Mouse (Mus musculus) hindbrain, embryonic 14.5 days (tissue): ENCODE results near the gene Gria2. TPM values are rescaled to one million over a fixed set of nuclear protein-coding genes. Genes with fewer than 3 reads are reported as not detected.

ENCODE experiments used
- ATAC-seq: fragments of 200-750 bp; cut with Nextera tagmentation; 2 replicates; pipeline ENCODE4 v1.8.0; 2017; ENCODE audit warnings: moderate number of reproducible peaks, mild to moderate bottlenecking, moderate TSS enrichment, moderate library complexity; ENCODE audit not compliant: low FRiP score
- DNase-seq: peaks from one replicate; pipeline ENCODE4 v3.0.0-alpha.2; 2015; ENCODE audit warnings: low spot score
- H3K27ac ChIP-seq: fragments of 300-500 bp; sonication (generic); 2 replicates; pipeline ENCODE4 v1.5.1; 2014; ENCODE audit warnings: mild to moderate bottlenecking, moderate library complexity
- H3K27me3 ChIP-seq: fragments of 300-500 bp; sonication (generic); 2 replicates; pipeline ENCODE4 v1.6.1; 2014; ENCODE audit warnings: mild to moderate bottlenecking, low read length, mixed read lengths; ENCODE audit not compliant: control insufficient read depth, insufficient read depth
- H3K36me3 ChIP-seq: fragments of 300-500 bp; sonication (generic); replicated peaks from 2 replicates; pipeline ENCODE4 v1.6.1; 2014; ENCODE audit not compliant: control insufficient read depth, insufficient read depth
- H3K4me1 ChIP-seq: fragments of 300-500 bp; sonication (generic); replicated peaks from 2 replicates; pipeline ENCODE4 v1.6.1; 2014; ENCODE audit warnings: antibody characterized with exemption, low read length, mixed read lengths; ENCODE audit not compliant: control insufficient read depth, insufficient read depth
- H3K4me2 ChIP-seq: fragments of 300-500 bp; sonication (generic); replicated peaks from 2 replicates; pipeline ENCODE4 v1.6.1; 2014; ENCODE audit warnings: mild to moderate bottlenecking, moderate library complexity
- H3K4me3 ChIP-seq: fragments of 300-500 bp; sonication (generic); replicated peaks from 2 replicates; pipeline ENCODE4 v1.5.1; 2014; ENCODE audit warnings: mild to moderate bottlenecking, low read length
- H3K9ac ChIP-seq: fragments of 300-500 bp; sonication (generic); 2 replicates; pipeline ENCODE4 v1.6.1; 2014
- H3K9me3 ChIP-seq: fragments of 300-500 bp; sonication (generic); 2 replicates; pipeline ENCODE4 v1.6.1; 2016; ENCODE audit warnings: low read length; ENCODE audit not compliant: control insufficient read depth
- WGBS: fragments of 180-500 bp; shearing (Covaris S2); extraction: QIAGEN DNeasy Blood & Tissue Kit; methylation state at CpG from one replicate; pipeline ENCODE4 v1.1.7; 2014; 5-methylcytosine and 5-hydroxymethylcytosine counted together
- polyA plus RNA-seq: library from polyadenylated mRNA; unstranded; fragments of >200 nt; fragmentation: Nextera tagmentation; extraction: Ambion mirVana; gene quantifications from 2 replicates; pipeline ENCODE4 v1.2.1, GENCODE M21; 2014

Gria2 gene
- polyA plus RNA-seq, 1 experiment from 2014 or later: 165 TPM

- no peaks in the 10 kb centered on the region for H3K36me3 ChIP-seq
- H3K9ac ChIP-seq: no peak overlapping the region
- no peaks in the 10 kb centered on the region for H3K9me3 ChIP-seq
- ATAC-seq (no peak), DNase-seq (no peak)
- no peaks in the 10 kb centered on the region for H3K4me1 ChIP-seq
- no peak overlapping the region for H3K27ac ChIP-seq
- H3K27me3 ChIP-seq: no peaks in the 10 kb centered on the region
- no peak overlapping the region for H3K4me3 ChIP-seq
- no peak overlapping the region for H3K4me2 ChIP-seq
Observed at GRCm38 (mm10) chr3:80781144-80781530, 21.5 kb downstream of the Gria2 start.

- WGBS: 89% methylated on average over 4 of the region's 4 CpGs
- DNase-seq (no peak), ATAC-seq (no peak)
- no peak overlapping the region for H3K4me3 ChIP-seq
- no peaks in the 10 kb centered on the region for H3K27me3 ChIP-seq
- H3K36me3 ChIP-seq: no peaks in the 10 kb centered on the region
- no peak overlapping the region for H3K9ac ChIP-seq
- no peak overlapping the region for H3K4me2 ChIP-seq
- no peak overlapping the region for H3K27ac ChIP-seq
- H3K4me1 ChIP-seq: no peaks in the 10 kb centered on the region
- H3K9me3 ChIP-seq: no peaks in the 10 kb centered on the region
Observed at GRCm38 (mm10) chr3:80780383-80781143, 22.1 kb downstream of the Gria2 start.

GRCm38 (mm10) chr3:80776628-80777027 is 26.0 kb downstream of the Gria2 start:
- no peaks in the 10 kb centered on the region for H3K4me1 ChIP-seq
- no peaks in the 10 kb centered on the region for H3K9me3 ChIP-seq
- no peaks in the 10 kb centered on the region for H3K36me3 ChIP-seq
- H3K9ac ChIP-seq: no peak overlapping the region
- H3K4me2 ChIP-seq: no peak overlapping the region
- no peak overlapping the region for H3K4me3 ChIP-seq
- ATAC-seq (no peak), DNase-seq (no peak)
- 79% methylated on average over 2 of the region's 2 CpGs for WGBS
- H3K27me3 ChIP-seq: no peaks in the 10 kb centered on the region
- H3K27ac ChIP-seq: no peak overlapping the region

GRCm38 (mm10) chr3:80775971-80776370 is 26.7 kb downstream of the Gria2 start:
- ATAC-seq (no peak), DNase-seq (no peak)
- 91% methylated on average over 4 of the region's 4 CpGs for WGBS

GRCm38 (mm10) chr3:80774005-80774764 is 28.4 kb downstream of the Gria2 start:
- H3K27ac ChIP-seq: no peak overlapping the region
- H3K9ac ChIP-seq: no peak overlapping the region
- no peaks in the 10 kb centered on the region for H3K36me3 ChIP-seq
- 65% methylated on average over 4 of the region's 4 CpGs for WGBS
- no peak overlapping the region for H3K4me3 ChIP-seq
- no peak for ATAC-seq
- H3K9me3 ChIP-seq: no peaks in the 10 kb centered on the region
- H3K4me2 ChIP-seq: no peak overlapping the region
- DNase-seq: no peak
- H3K27me3 ChIP-seq: no peaks in the 10 kb centered on the region
- no peaks in the 10 kb centered on the region for H3K4me1 ChIP-seq

More at GRCm38 (mm10) chr3:80775971-80776370, 26.7 kb downstream of the Gria2 start:
- H3K4me2 ChIP-seq: no peak overlapping the region
- H3K27me3 ChIP-seq: no peaks in the 10 kb centered on the region
- no peaks in the 10 kb centered on the region for H3K36me3 ChIP-seq
- H3K4me3 ChIP-seq: no peak overlapping the region
- no peak overlapping the region for H3K9ac ChIP-seq
- H3K27ac ChIP-seq: no peak overlapping the region
- no peaks in the 10 kb centered on the region for H3K4me1 ChIP-seq
- H3K9me3 ChIP-seq: no peaks in the 10 kb centered on the region

DNA sequence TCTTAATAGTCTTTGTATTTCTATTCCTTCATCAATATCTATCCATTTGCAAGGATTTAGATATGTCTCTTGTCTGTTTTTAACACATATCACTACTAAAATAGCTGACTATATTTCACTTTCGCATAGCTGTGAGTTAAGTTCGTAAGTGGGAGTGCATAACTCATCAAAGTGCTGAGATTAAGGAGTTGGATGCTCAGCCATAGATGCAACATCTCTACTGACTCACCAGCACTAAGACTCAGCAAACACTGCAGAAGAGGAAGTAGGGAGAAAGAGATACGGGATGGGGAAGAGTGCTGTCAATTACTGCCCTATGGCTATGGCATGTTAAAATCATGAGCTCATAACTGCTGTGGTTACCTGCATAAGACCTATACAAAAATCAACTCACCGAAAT is 29.4 kb downstream of the Gria2 start:
- H3K27me3 ChIP-seq: no peaks in the 10 kb centered on the region
- H3K4me3 ChIP-seq: no peak overlapping the region
- no peak overlapping the region for H3K9ac ChIP-seq
- no peak overlapping the region for H3K27ac ChIP-seq
- DNase-seq (no peak), ATAC-seq (no peak)
- H3K9me3 ChIP-seq: no peaks in the 10 kb centered on the region
- no peaks in the 10 kb centered on the region for H3K4me1 ChIP-seq
- H3K4me2 ChIP-seq: no peak overlapping the region
- H3K36me3 ChIP-seq: no peaks in the 10 kb centered on the region
- 86% methylated on average over 4 of the region's 4 CpGs for WGBS

DNA sequence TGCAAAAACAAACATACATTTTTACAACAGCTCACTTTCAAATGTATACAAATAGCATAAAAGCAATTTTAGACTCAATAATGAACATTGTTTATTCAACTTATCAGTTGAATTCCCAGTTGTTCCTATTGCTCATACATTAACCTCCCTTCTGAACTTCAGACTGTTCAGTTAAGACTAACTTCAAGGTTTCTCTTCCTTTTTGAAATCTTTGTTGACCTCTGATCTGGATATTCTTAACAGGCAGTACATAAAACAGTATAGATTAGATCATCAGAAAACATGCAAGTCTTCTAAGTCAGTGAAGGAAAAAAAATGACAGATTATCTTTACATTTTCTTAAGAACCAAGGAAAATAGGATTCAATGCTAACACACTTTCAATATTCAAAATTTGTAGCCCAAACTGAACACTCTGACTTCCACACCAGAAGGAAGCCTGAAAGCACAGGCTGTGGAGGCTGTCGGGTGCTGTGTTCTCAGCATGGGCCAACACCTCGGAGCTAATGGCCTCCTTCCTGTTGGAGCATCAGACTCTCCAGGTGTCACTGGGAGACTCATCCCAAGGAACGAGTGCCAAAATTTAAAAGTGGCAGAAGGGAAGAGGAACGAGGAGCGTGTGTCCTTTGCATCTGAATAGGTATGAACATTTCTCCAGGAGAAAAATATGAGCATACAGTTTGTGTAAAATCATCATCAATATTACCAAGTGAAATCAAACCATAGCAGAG is 33.0 kb downstream of the Gria2 start:
- DNase-seq: no peak
- no peak overlapping the region for H3K9ac ChIP-seq
- no peak overlapping the region for H3K4me2 ChIP-seq
- no peak overlapping the region for H3K4me3 ChIP-seq
- no peak overlapping the region for H3K27ac ChIP-seq
- no peaks in the 10 kb centered on the region for H3K27me3 ChIP-seq
- H3K4me1 ChIP-seq: no peaks in the 10 kb centered on the region
- no peaks in the 10 kb centered on the region for H3K36me3 ChIP-seq
- ATAC-seq: no peak
- H3K9me3 ChIP-seq: no peaks in the 10 kb centered on the region
- 82% methylated on average over 5 of the region's 5 CpGs for WGBS

DNA sequence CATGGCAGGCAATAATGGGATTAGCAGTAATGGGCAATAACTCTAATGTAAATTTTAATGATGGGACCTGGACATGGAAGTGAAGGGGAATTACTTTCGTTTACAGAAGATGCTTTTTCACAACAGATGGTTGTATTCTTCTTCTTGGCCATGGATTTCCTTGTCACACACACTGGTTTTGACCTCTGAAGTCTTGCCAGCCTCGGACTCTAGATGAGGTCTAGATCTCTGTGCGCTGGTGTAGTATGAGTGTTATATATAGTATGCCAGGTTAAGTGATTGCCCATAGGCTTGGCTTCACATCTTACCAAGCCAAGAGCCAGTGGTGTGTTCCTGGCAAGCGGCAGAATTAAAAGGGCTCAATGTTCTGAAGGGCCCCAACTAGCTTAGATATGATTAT is 43.7 kb downstream of the Gria2 start:
- Histone ChIP-seq H3K4me3 (no peak overlapping the region), H3K27me3 (no peaks in the 10 kb centered on the region), H3K36me3 (no peaks in the 10 kb centered on the region), H3K27ac (no peak overlapping the region), H3K9ac (no peak overlapping the region), H3K9me3 (no peaks in the 10 kb centered on the region), H3K4me2 (no peak overlapping the region), H3K4me1 (no peaks in the 10 kb centered on the region)
- 83% methylated on average over 4 of the region's 4 CpGs for WGBS
- DNase-seq (no peak), ATAC-seq (no peak)

DNA sequence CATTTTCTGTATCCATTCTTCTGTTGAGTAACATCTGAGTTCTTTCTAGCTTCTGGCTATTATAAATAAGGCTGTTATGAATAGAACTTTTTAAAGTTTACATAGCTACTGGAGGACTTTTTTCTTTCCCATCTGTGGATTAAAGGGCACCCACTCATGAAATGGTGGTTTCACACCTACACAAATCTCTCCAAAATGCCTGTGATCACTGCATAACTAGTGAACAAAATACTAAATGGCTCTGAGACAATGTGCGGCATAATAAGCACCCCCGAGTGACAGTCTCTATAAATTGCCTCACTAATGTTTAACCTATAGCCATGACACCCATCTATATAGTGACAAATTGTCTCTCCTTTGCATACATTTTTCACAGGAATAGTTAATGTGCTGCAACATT is 44.3 kb downstream of the Gria2 start:
- Histone ChIP-seq H3K4me1 (no peaks in the 10 kb centered on the region), H3K9ac (no peak overlapping the region), H3K4me2 (no peak overlapping the region), H3K27me3 (no peaks in the 10 kb centered on the region), H3K4me3 (no peak overlapping the region), H3K9me3 (no peaks in the 10 kb centered on the region), H3K36me3 (no peaks in the 10 kb centered on the region), H3K27ac (no peak overlapping the region)
- DNase-seq (no peak), ATAC-seq (no peak)
- 79% methylated on average over 2 of the region's 2 CpGs for WGBS
